Mouse (Mus musculus) thymus, adult 18-20 months (tissue): ENCODE results near the gene Gm5565.
"Not testable (repeated sequence)": the region's sequence is repeated elsewhere in the genome, so short reads cannot be mapped to it uniquely, and the experiment has no call there.

Source experiments
- DNase-seq, 2 experiments: peaks; one replicate each; pipeline ENCODE4 v3.0.0; 2022; ENCODE audit warnings: mixed read lengths in 2 of 2

The Gm5565 gene

GRCm38 (mm10) chr5:146160439-146160838 lies at the start of gene Gm5565:
TSS of gene Gm5565 (minus strand) at chr5:146160539.
- not testable (repeated sequence) for DNase-seq

DNA sequence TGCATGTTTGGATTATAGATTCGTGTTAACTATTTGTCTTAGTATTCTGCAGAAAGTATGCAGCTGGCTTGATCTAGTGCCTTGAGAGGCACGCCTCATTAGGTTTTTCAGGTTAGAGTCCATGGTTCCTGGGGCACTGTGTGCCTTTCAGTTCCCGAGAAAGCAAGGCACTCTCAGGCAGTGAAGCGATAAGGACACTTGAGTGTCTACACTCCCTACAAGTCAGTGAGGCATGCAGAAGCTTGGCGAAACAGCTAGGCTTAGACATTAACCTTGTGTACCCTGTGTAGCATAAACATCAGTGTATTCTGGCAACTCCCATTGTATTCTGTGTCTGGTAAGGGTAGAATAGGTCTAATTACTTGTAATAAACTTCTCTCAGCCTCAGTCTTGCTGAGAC lies 45.2 kb upstream of the Gm5565 start:
- DNase-seq: no peak

DNA sequence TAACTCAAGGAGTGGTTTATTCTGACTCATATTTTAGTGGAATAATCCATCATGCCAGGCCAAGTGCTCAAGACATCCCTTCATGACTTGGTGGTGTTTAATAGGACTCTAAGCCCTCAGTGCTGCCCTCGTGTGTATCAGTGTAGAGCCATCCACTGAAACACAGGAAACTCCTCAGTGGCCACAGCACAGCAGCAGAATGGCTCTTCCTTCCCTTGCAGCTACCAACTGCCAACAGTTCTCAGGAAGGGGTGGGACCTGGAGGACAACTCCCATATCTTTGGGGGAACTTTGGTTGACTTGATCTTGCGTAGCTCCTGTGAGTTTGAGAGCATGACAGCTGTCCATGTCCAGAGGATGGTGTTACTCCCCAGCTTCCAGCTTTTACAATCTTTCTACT lies 43.6 kb upstream of the Gm5565 start:
- no peak for DNase-seq

GRCm38 (mm10) chr5:146200580-146200979 lies 40.2 kb upstream of the Gm5565 start:
- DNase-seq: no peak

GRCm38 (mm10) chr5:146199540-146199939 lies 39.2 kb upstream of the Gm5565 start:
- no peak for DNase-seq

- DNase-seq: no peak
Observed at GRCm38 (mm10) chr5:146199073-146199472, 38.7 kb upstream of the Gm5565 start.

- DNase-seq: no peak
Observed at GRCm38 (mm10) chr5:146193360-146193759, 33.0 kb upstream of the Gm5565 start.

GRCm38 (mm10) chr5:146190501-146191269 lies 30.3 kb upstream of the Gm5565 start:
- no peak for DNase-seq

DNA sequence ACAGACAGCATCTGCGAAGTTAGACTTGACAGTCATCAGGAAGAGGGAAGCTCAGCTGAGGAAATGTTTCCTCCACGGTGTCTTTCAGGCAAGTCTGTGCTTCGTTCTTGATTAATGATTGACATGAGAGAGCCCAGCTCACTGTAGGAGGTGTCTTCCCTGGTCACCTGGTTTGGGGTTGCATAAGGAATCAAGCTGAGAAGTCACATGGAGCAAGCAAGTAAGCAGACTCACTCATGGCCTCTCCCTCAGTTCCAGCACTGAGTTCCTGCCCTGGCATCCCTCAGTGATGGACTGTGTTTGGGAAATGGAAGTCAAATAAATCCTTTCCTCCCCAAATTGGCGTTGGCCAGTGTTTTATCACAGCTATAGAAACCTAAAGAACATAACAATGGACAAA lies 29.8 kb upstream of the Gm5565 start:
- DNase-seq: no peak

DNA sequence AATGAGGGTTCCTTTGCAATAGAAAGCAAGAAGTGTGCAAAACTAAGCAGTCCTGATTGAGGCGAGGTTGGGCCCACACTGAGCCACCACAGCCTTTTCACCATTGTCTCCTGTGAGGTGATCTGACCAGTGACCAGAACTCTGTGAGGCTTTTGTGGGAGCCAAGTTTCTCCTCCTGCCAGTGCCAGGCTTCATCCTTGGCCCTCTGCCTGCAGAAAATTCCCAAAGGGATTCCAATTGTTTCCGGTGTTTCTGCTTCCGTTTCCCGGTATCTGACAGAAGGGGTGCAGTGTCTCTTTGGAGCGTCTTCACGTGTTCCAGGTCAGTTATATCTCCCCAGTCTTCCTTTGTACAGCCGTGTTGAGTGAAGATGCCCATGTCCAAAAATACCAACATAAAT lies 28.4 kb upstream of the Gm5565 start:
- no peak for DNase-seq

- DNase-seq: no peak
Observed at GRCm38 (mm10) chr5:146188144-146188543, 27.8 kb upstream of the Gm5565 start.

DNA sequence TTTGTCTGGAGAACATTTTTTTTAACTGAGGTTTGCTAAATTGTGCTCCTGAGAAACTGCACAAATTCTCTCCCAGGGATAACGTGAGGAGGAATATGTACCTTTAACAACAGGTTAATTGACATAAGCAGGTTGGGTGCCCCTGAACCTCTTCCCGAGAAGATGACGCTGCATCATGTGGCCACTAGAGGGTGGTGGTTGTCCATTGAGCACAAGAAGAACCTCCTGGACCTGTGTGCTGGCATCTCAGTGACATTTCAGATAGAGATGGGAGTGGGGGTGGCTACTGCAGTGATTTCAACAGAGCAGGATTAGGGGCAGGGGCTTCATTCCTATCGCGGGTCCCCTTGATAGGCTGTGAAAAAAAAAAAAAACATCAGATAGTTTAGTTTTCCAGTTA lies 27.1 kb upstream of the Gm5565 start:
- peak; percentile 11 to 24 for DNase-seq

DNA sequence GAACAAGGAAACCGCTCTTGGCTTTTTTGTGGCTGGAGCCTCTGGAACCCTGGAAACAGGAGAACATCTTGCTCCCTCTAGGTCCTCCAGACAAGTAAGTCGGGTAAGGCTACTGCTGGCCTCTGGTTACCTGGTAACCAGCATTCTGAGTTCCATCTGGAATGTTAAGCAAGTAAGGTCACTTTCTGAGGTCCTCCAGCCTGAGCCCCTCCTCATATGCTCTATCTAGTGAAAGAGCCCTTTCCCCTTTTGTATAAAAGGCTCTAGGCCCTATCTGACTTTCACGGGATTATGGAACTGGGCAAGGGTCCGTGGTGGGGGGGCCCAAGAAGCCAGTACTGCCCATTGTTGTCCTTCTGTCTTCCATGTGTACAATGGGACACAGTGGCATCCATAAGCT lies 24.9 kb upstream of the Gm5565 start, which contains the start of gene 1700001J03Rik:
1700001J03Rik (minus strand) TSS at position 101 of the 400 bp plus-strand sequence.
- DNase-seq: not testable (repeated sequence)

- not testable (repeated sequence) for DNase-seq
Observed at GRCm38 (mm10) chr5:146172744-146173143, 12.4 kb upstream of the Gm5565 start.

- not testable (repeated sequence) for DNase-seq
Observed at GRCm38 (mm10) chr5:146170621-146171020, 10.3 kb upstream of the Gm5565 start, which contains the start of gene Gm6309. TSS of gene Gm6309 (minus strand) at chr5:146170721.

GRCm38 (mm10) chr5:146158326-146158725 lies 2.0 kb downstream of the Gm5565 start:
- not testable (repeated sequence) for DNase-seq

DNA sequence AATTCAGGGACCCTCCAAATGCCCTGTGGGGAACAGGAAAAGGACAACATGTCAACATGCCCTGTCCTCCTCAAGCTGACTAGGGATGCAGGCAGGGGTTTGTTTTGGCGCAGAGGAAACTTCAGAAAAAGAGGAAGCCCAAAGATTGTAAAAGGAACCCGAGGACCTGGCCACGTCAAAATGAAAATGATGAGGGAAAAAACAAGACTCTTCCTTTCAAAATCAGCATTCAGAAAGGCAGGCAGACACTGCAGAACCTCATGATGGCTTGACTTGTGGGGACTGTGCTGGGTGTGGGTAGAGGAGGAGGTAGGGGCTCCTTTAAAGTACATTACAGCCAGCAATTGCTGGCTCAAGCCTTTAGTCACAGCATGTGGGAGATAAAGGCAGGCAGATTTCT lies 9.9 kb downstream of the Gm5565 start:
- no peak for DNase-seq

DNA sequence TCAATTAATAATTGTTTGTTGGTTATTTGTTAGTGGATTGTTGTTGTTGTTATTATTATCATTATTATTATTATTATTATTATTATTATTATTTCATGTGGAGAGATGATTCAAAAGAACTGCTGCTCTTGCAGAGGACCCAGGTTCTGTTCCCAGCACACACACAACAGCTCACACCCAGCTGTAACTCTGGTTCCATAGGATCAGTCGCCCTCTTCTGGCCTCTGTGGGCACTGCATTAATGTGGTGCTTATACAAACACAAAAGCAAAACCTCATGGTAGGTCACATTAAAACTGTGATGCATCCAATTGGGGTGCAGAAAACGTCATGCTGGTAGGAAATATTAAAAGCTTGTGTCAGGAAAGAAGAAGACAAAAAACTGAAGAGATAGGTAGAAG lies 12.4 kb downstream of the Gm5565 start:
- peak in 1 of 2 experiments; percentile 9 for DNase-seq
